Mouse (Mus musculus) lung, embryonic 16.5 days (tissue): ENCODE measurements around the gene Eif4g3. TPM values are rescaled to one million over a fixed set of nuclear protein-coding genes. Genes with fewer than 3 reads are reported as not detected.

Source experiments
- ATAC-seq: fragments of 200-750 bp; cut with Nextera tagmentation; 2 replicates; pipeline ENCODE4 v1.8.0; 2017; ENCODE audit warnings: low read depth, mild to moderate bottlenecking, moderate library complexity
- H3K27ac ChIP-seq: fragments of 300-500 bp; sonication (generic); 2 replicates; pipeline ENCODE4 v1.5.1; 2014; ENCODE audit warnings: mild to moderate bottlenecking, control low read depth, low read length
- H3K27me3 ChIP-seq: fragments of 300-500 bp; sonication (generic); 2 replicates; pipeline ENCODE4 v1.6.1; 2014; ENCODE audit warnings: low read depth, low read length, mixed read lengths; ENCODE audit not compliant: control insufficient read depth, insufficient read depth
- H3K36me3 ChIP-seq: fragments of 300-500 bp; sonication (generic); 2 replicates; pipeline ENCODE4 v1.6.1; 2014; ENCODE audit warnings: low read length; ENCODE audit not compliant: control insufficient read depth, insufficient read depth
- H3K4me1 ChIP-seq: fragments of 300-500 bp; sonication (generic); replicated peaks from 2 replicates; pipeline ENCODE4 v1.6.1; 2014; ENCODE audit warnings: low read length, mixed read lengths; ENCODE audit not compliant: control insufficient read depth, insufficient read depth
- H3K4me2 ChIP-seq: fragments of 300-500 bp; sonication (generic); 2 replicates; pipeline ENCODE4 v1.6.1; 2014; ENCODE audit warnings: low read depth, low read length, control low read depth
- H3K4me3 ChIP-seq: fragments of 300-500 bp; sonication (generic); 2 replicates; pipeline ENCODE4 v1.5.1; 2014; ENCODE audit warnings: mild to moderate bottlenecking, low read length, control low read depth
- H3K9ac ChIP-seq: fragments of 300-500 bp; sonication (generic); 2 replicates; pipeline ENCODE4 v1.6.1; 2014; ENCODE audit warnings: low read length, control low read depth
- H3K9me3 ChIP-seq: fragments of 300-500 bp; sonication (generic); 2 replicates; pipeline ENCODE4 v1.6.1; 2016; ENCODE audit warnings: low read length; ENCODE audit not compliant: control insufficient read depth
- WGBS: fragments of 180-500 bp; shearing (Covaris S2); extraction: QIAGEN DNeasy Blood & Tissue Kit; methylation state at CpG from one replicate; pipeline ENCODE4 v1.1.7; 2014; 5-methylcytosine and 5-hydroxymethylcytosine counted together
- polyA plus RNA-seq: library from polyadenylated mRNA; unstranded; fragments of >200 nt; fragmentation: Nextera tagmentation; extraction: Ambion mirVana; gene quantifications from 2 replicates; pipeline ENCODE4 v1.2.1, GENCODE M21; 2015

Eif4g3 gene
- polyA plus RNA-seq, 1 experiment from 2014 or later = 23.8 TPM

- H3K9me3 ChIP-seq = no peaks in the 10 kb centered on the region
- peaks cover 14% of the 10 kb centered on the region for H3K4me1 ChIP-seq
- ATAC-seq = peak; percentile 79
- no peak overlapping the region for H3K9ac ChIP-seq
- H3K27me3 ChIP-seq = no peaks in the 10 kb centered on the region
- peak overlapping the region; percentile 26; the same call in 1 of the 2 replicates for H3K27ac ChIP-seq
- peaks cover 4% of the 10 kb centered on the region; the same call in 1 of the 2 replicates for H3K36me3 ChIP-seq
- no peak overlapping the region for H3K4me3 ChIP-seq
- WGBS = 57% methylated on average over 5 of the region's 5 CpGs
- H3K4me2 ChIP-seq = no peak overlapping the region
These were observed 94.1 kb downstream of the Eif4g3 start for GRCm38 (mm10) chr4:138086949-138087348.

- H3K4me2 ChIP-seq = no peak overlapping the region
- ATAC-seq = no peak
- no peaks in the 10 kb centered on the region for H3K27me3 ChIP-seq
- no peak overlapping the region for H3K27ac ChIP-seq
- 0 out of 2 replicates have a peak, but pooled peaks cover 2% of the 10 kb centered on the region for H3K36me3 ChIP-seq
- no peaks in the 10 kb centered on the region for H3K9me3 ChIP-seq
- H3K4me1 ChIP-seq = peaks cover 14% of the 10 kb centered on the region
- H3K9ac ChIP-seq = no peak overlapping the region
- H3K4me3 ChIP-seq = no peak overlapping the region
- WGBS = 74% methylated on average over 2 of the region's 2 CpGs
These were observed 96.7 kb downstream of the Eif4g3 start for GRCm38 (mm10) chr4:138089512-138089911.

- WGBS = 58% methylated on average over 7 of the region's 7 CpGs
- no peak for ATAC-seq
- H3K9ac ChIP-seq = no peak overlapping the region
These were observed 98.9 kb downstream of the Eif4g3 start for GRCm38 (mm10) chr4:138091562-138092194.

GRCm38 (mm10) chr4:138100456-138100855, 107.6 kb downstream of the Eif4g3 start:
- no peak overlapping the region for H3K4me3 ChIP-seq
- H3K9me3 ChIP-seq = no peaks in the 10 kb centered on the region
- H3K9ac ChIP-seq = no peak overlapping the region
- H3K27ac ChIP-seq = no peak overlapping the region
- no peaks in the 10 kb centered on the region for H3K27me3 ChIP-seq
- WGBS = 70% methylated on average over 7 of the region's 7 CpGs
- ATAC-seq = no peak
- H3K36me3 ChIP-seq = peaks cover 22% of the 10 kb centered on the region
- H3K4me1 ChIP-seq = no peaks in the 10 kb centered on the region
- no peak overlapping the region for H3K4me2 ChIP-seq

More at GRCm38 (mm10) chr4:138091562-138092194, 98.9 kb downstream of the Eif4g3 start:
- Histone ChIP-seq H3K27me3 (no peaks in the 10 kb centered on the region), H3K27ac (no peak overlapping the region), H3K4me2 (no peak overlapping the region), H3K4me1 (peaks cover 7% of the 10 kb centered on the region), H3K36me3 (no peaks in the 10 kb centered on the region), H3K4me3 (no peak overlapping the region), H3K9me3 (no peaks in the 10 kb centered on the region)

GRCm38 (mm10) chr4:138101795-138102194, 109.0 kb downstream of the Eif4g3 start:
- peaks cover 28% of the 10 kb centered on the region for H3K36me3 ChIP-seq
- no peak overlapping the region for H3K4me2 ChIP-seq
- H3K27me3 ChIP-seq = no peaks in the 10 kb centered on the region
- no peak overlapping the region for H3K4me3 ChIP-seq
- ATAC-seq = no peak
- H3K4me1 ChIP-seq = no peaks in the 10 kb centered on the region
- no peak overlapping the region for H3K9ac ChIP-seq
- 63% methylated on average over 10 of the region's 10 CpGs for WGBS
- H3K27ac ChIP-seq = no peak overlapping the region
- no peaks in the 10 kb centered on the region for H3K9me3 ChIP-seq

- no peaks in the 10 kb centered on the region for H3K27me3 ChIP-seq
- H3K4me3 ChIP-seq = no peak overlapping the region
- no peaks in the 10 kb centered on the region for H3K9me3 ChIP-seq
- no peak for ATAC-seq
- no peak overlapping the region for H3K4me2 ChIP-seq
- H3K27ac ChIP-seq = no peak overlapping the region
- no peak overlapping the region for H3K9ac ChIP-seq
- H3K36me3 ChIP-seq = peaks cover 26% of the 10 kb centered on the region
- WGBS = 83% methylated on average over 3 of the region's 3 CpGs
- no peaks in the 10 kb centered on the region for H3K4me1 ChIP-seq
These were observed 109.6 kb downstream of the Eif4g3 start for GRCm38 (mm10) chr4:138102413-138102812.

GRCm38 (mm10) chr4:138104967-138105366, 112.1 kb downstream of the Eif4g3 start:
- WGBS = 75% methylated on average over 3 of the region's 3 CpGs
- Histone ChIP-seq H3K4me1 (no peaks in the 10 kb centered on the region), H3K4me3 (no peak overlapping the region), H3K27me3 (no peaks in the 10 kb centered on the region), H3K27ac (no peak overlapping the region), H3K4me2 (no peak overlapping the region), H3K9ac (no peak overlapping the region), H3K9me3 (no peaks in the 10 kb centered on the region), H3K36me3 (peaks cover 26% of the 10 kb centered on the region)
- ATAC-seq = no peak

GRCm38 (mm10) chr4:138107441-138108409, 114.9 kb downstream of the Eif4g3 start:
- H3K9me3 ChIP-seq = no peaks in the 10 kb centered on the region
- no peaks in the 10 kb centered on the region for H3K4me1 ChIP-seq
- no peak overlapping the region for H3K4me2 ChIP-seq
- H3K4me3 ChIP-seq = no peak overlapping the region
- no peak; the same call in 1 of the 2 replicates for ATAC-seq
- 87% methylated on average over 7 of the region's 7 CpGs for WGBS
- peaks cover 26% of the 10 kb centered on the region for H3K36me3 ChIP-seq
- no peak overlapping the region for H3K27ac ChIP-seq
- H3K9ac ChIP-seq = no peak overlapping the region
- no peaks in the 10 kb centered on the region for H3K27me3 ChIP-seq

GRCm38 (mm10) chr4:138108541-138108940, 115.7 kb downstream of the Eif4g3 start:
- 81% methylated on average over 2 of the region's 2 CpGs for WGBS
- no peak overlapping the region for H3K9ac ChIP-seq
- H3K27ac ChIP-seq = no peak overlapping the region
- no peak overlapping the region for H3K4me2 ChIP-seq
- H3K27me3 ChIP-seq = no peaks in the 10 kb centered on the region
- no peaks in the 10 kb centered on the region for H3K9me3 ChIP-seq
- no peaks in the 10 kb centered on the region for H3K4me1 ChIP-seq
- H3K36me3 ChIP-seq = peaks cover 25% of the 10 kb centered on the region
- H3K4me3 ChIP-seq = no peak overlapping the region
- ATAC-seq = no peak
